Mouse (Mus musculus): ENCODE measurements around the gene Atp1a1. TPM values are rescaled to one million over a fixed set of nuclear protein-coding genes. Genes with fewer than 3 reads are reported as not detected.
A peak's percentile ranks its signal among the peaks of the same experiment; 100 is the strongest.

Gene Atp1a1
- polyA plus RNA-seq, 1 experiment from 2014 or later = 89.9 TPM

- ATAC-seq (ENCODE audit: low FRiP score) (no peak), DNase-seq (ENCODE audit: low spot score) (no peak)
- H3K9me3 ChIP-seq (ENCODE audit: control insufficient read depth, low read length) = no peaks in the 10 kb centered on the region
- WGBS = 91% methylated on average over 5 of the region's 5 CpGs
- 0 out of 2 replicates have a peak, but pooled peaks cover 6% of the 10 kb centered on the region for H3K4me1 ChIP-seq (replicated peaks; ENCODE audit: control insufficient read depth, insufficient read depth, low read length)
- no peak overlapping the region for H3K4me3 ChIP-seq (ENCODE audit: low read depth, low read length)
- no peak overlapping the region for H3K27ac ChIP-seq (ENCODE audit: low read depth, low read length)
- H3K27me3 ChIP-seq (ENCODE audit: control insufficient read depth, insufficient read depth, low read length) = no peaks in the 10 kb centered on the region
- no peaks in the 10 kb centered on the region for H3K36me3 ChIP-seq (ENCODE audit: control insufficient read depth, insufficient read depth, low read length)
- no peak overlapping the region for H3K9ac ChIP-seq (ENCODE audit: low read depth, low read length)
- H3K4me2 ChIP-seq (replicated peaks; ENCODE audit: low read depth, low read length) = no peak overlapping the region
Measured at GRCm38 (mm10) chr3:101561948-101562347, 42.5 kb downstream of the Atp1a1 start.

- H3K4me1 ChIP-seq (replicated peaks; ENCODE audit: control insufficient read depth, insufficient read depth, low read length) = 0 out of 2 replicates have a peak, but pooled peaks cover 6% of the 10 kb centered on the region
- 0 out of 2 replicates have a peak, but pooled peaks have one; percentile 45 for ATAC-seq (ENCODE audit: low FRiP score)
Measured at GRCm38 (mm10) chr3:101560841-101561522, 43.5 kb downstream of the Atp1a1 start.

GRCm38 (mm10) chr3:101556712-101557111 is 47.8 kb downstream of the Atp1a1 start:
- Histone ChIP-seq H3K9ac (ENCODE audit: low read depth, low read length) (no peak overlapping the region), H3K27ac (ENCODE audit: low read depth, low read length) (no peak overlapping the region), H3K36me3 (ENCODE audit: control insufficient read depth, insufficient read depth, low read length) (no peaks in the 10 kb centered on the region), H3K4me1 (replicated peaks; ENCODE audit: control insufficient read depth, insufficient read depth, low read length) (0 out of 2 replicates have a peak, but pooled peaks cover 6% of the 10 kb centered on the region), H3K27me3 (ENCODE audit: control insufficient read depth, insufficient read depth, low read length) (no peaks in the 10 kb centered on the region), H3K4me2 (replicated peaks; ENCODE audit: low read depth, low read length) (no peak overlapping the region), H3K4me3 (ENCODE audit: low read depth, low read length) (no peak overlapping the region), H3K9me3 (ENCODE audit: control insufficient read depth, low read length) (no peaks in the 10 kb centered on the region)
- 81% methylated on average over 2 of the region's 2 CpGs for WGBS
- DNase-seq (ENCODE audit: low spot score) (no peak), ATAC-seq (ENCODE audit: low FRiP score) (no peak)

More at GRCm38 (mm10) chr3:101560841-101561522, 43.5 kb downstream of the Atp1a1 start:
- Histone ChIP-seq H3K36me3 (ENCODE audit: control insufficient read depth, insufficient read depth, low read length) (no peaks in the 10 kb centered on the region), H3K4me2 (replicated peaks; ENCODE audit: low read depth, low read length) (no peak overlapping the region), H3K9me3 (ENCODE audit: control insufficient read depth, low read length) (no peaks in the 10 kb centered on the region), H3K27me3 (ENCODE audit: control insufficient read depth, insufficient read depth, low read length) (no peaks in the 10 kb centered on the region), H3K4me3 (ENCODE audit: low read depth, low read length) (no peak overlapping the region), H3K27ac (ENCODE audit: low read depth, low read length) (no peak overlapping the region), H3K9ac (ENCODE audit: low read depth, low read length) (no peak overlapping the region)
- DNase-seq (ENCODE audit: low spot score) = no peak
- 63% methylated on average over 9 of the region's 9 CpGs for WGBS

GRCm38 (mm10) chr3:101552621-101553620 is 51.6 kb downstream of the Atp1a1 start:
- Histone ChIP-seq H3K9ac (ENCODE audit: low read depth, low read length) (no peak overlapping the region), H3K4me1 (replicated peaks; ENCODE audit: control insufficient read depth, insufficient read depth, low read length) (0 out of 2 replicates have a peak, but pooled peaks cover 4% of the 10 kb centered on the region), H3K36me3 (ENCODE audit: control insufficient read depth, insufficient read depth, low read length) (no peaks in the 10 kb centered on the region), H3K9me3 (ENCODE audit: control insufficient read depth, low read length) (no peaks in the 10 kb centered on the region), H3K4me3 (ENCODE audit: low read depth, low read length) (no peak overlapping the region), H3K27me3 (ENCODE audit: control insufficient read depth, insufficient read depth, low read length) (no peaks in the 10 kb centered on the region), H3K4me2 (replicated peaks; ENCODE audit: low read depth, low read length) (no peak overlapping the region), H3K27ac (ENCODE audit: low read depth, low read length) (no peak overlapping the region)
- WGBS = 81% methylated on average over 7 of the region's 7 CpGs
- DNase-seq (ENCODE audit: low spot score) = no peak
- ATAC-seq (ENCODE audit: low FRiP score) = no peak

- H3K27ac ChIP-seq (ENCODE audit: low read depth, low read length) = no peak overlapping the region
Measured at GRCm38 (mm10) chr3:101551457-101552230, 52.8 kb downstream of the Atp1a1 start.

DNA sequence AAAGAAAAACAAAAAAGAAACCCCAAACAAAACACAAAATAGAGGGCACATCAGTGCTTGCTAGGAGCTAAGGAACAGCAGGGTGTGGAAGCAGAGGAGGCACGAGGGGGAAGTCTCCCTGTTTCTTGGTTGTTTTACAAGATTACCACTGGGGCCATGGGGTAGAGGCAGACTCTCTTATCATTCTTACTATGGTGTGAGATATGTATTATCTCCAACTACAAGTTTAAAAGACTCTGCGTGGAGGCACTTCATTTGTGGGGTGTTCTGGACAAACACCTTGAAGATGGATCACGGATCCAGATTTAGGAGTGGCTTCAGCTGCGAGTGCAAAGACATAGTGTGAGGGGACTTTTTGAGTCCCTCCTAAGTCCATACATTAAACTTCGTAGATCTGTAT is 54.7 kb downstream of the Atp1a1 start:
- no peak overlapping the region for H3K4me3 ChIP-seq (ENCODE audit: low read depth, low read length)

More at GRCm38 (mm10) chr3:101551457-101552230, 52.8 kb downstream of the Atp1a1 start:
- H3K27me3 ChIP-seq (ENCODE audit: control insufficient read depth, insufficient read depth, low read length) = no peaks in the 10 kb centered on the region
- H3K36me3 ChIP-seq (ENCODE audit: control insufficient read depth, insufficient read depth, low read length) = no peaks in the 10 kb centered on the region
- no peak overlapping the region for H3K9ac ChIP-seq (ENCODE audit: low read depth, low read length)
- H3K4me1 ChIP-seq (replicated peaks; ENCODE audit: control insufficient read depth, insufficient read depth, low read length) = 0 out of 2 replicates have a peak, but pooled peaks cover 4% of the 10 kb centered on the region
- 60% methylated on average over 26 of the region's 26 CpGs for WGBS
- no peak overlapping the region for H3K4me2 ChIP-seq (replicated peaks; ENCODE audit: low read depth, low read length)
- DNase-seq (ENCODE audit: low spot score) = no peak
- H3K4me3 ChIP-seq (ENCODE audit: low read depth, low read length) = no peak overlapping the region
- no peaks in the 10 kb centered on the region for H3K9me3 ChIP-seq (ENCODE audit: control insufficient read depth, low read length)
- ATAC-seq (ENCODE audit: low FRiP score) = peak; percentile 51

GRCm38 (mm10) chr3:101544116-101544515 is 60.4 kb downstream of the Atp1a1 start:
- no peak for DNase-seq (ENCODE audit: low spot score)
- H3K27me3 ChIP-seq (ENCODE audit: control insufficient read depth, insufficient read depth, low read length) = no peaks in the 10 kb centered on the region
- no peak overlapping the region for H3K4me3 ChIP-seq (ENCODE audit: low read depth, low read length)
- H3K4me2 ChIP-seq (replicated peaks; ENCODE audit: low read depth, low read length) = no peak overlapping the region
- no peak overlapping the region for H3K27ac ChIP-seq (ENCODE audit: low read depth, low read length)
- no peaks in the 10 kb centered on the region for H3K9me3 ChIP-seq (ENCODE audit: control insufficient read depth, low read length)
- H3K36me3 ChIP-seq (ENCODE audit: control insufficient read depth, insufficient read depth, low read length) = no peaks in the 10 kb centered on the region
- H3K9ac ChIP-seq (ENCODE audit: low read depth, low read length) = no peak overlapping the region
- H3K4me1 ChIP-seq (replicated peaks; ENCODE audit: control insufficient read depth, insufficient read depth, low read length) = no peaks in the 10 kb centered on the region
- no peak for ATAC-seq (ENCODE audit: low FRiP score)
- 68% methylated on average over 7 of the region's 7 CpGs for WGBS

More for the DNA sequence above, 54.7 kb downstream of the Atp1a1 start:
- no peak overlapping the region for H3K27ac ChIP-seq (ENCODE audit: low read depth, low read length)
- no peak overlapping the region for H3K4me2 ChIP-seq (replicated peaks; ENCODE audit: low read depth, low read length)
- no peak for ATAC-seq (ENCODE audit: low FRiP score)
- H3K4me1 ChIP-seq (replicated peaks; ENCODE audit: control insufficient read depth, insufficient read depth, low read length) = 0 out of 2 replicates have a peak, but pooled peaks cover 4% of the 10 kb centered on the region
- H3K36me3 ChIP-seq (ENCODE audit: control insufficient read depth, insufficient read depth, low read length) = no peaks in the 10 kb centered on the region
- no peaks in the 10 kb centered on the region for H3K9me3 ChIP-seq (ENCODE audit: control insufficient read depth, low read length)
- WGBS = 85% methylated on average over 5 of the region's 5 CpGs
- no peaks in the 10 kb centered on the region for H3K27me3 ChIP-seq (ENCODE audit: control insufficient read depth, insufficient read depth, low read length)
- H3K9ac ChIP-seq (ENCODE audit: low read depth, low read length) = no peak overlapping the region
- no peak for DNase-seq (ENCODE audit: low spot score)

- Histone ChIP-seq H3K4me3 (ENCODE audit: low read depth, low read length) (no peak overlapping the region), H3K27me3 (ENCODE audit: control insufficient read depth, insufficient read depth, low read length) (no peaks in the 10 kb centered on the region), H3K4me1 (replicated peaks; ENCODE audit: control insufficient read depth, insufficient read depth, low read length) (no peaks in the 10 kb centered on the region), H3K4me2 (replicated peaks; ENCODE audit: low read depth, low read length) (no peak overlapping the region), H3K9me3 (ENCODE audit: control insufficient read depth, low read length) (no peaks in the 10 kb centered on the region), H3K27ac (ENCODE audit: low read depth, low read length) (no peak overlapping the region), H3K9ac (ENCODE audit: low read depth, low read length) (no peak overlapping the region), H3K36me3 (ENCODE audit: control insufficient read depth, insufficient read depth, low read length) (no peaks in the 10 kb centered on the region)
- no peak for DNase-seq (ENCODE audit: low spot score)
- WGBS = 50% methylated on average over 6 of the region's 6 CpGs
- no peak for ATAC-seq (ENCODE audit: low FRiP score)
Measured at GRCm38 (mm10) chr3:101541571-101541970, 62.9 kb downstream of the Atp1a1 start.
